Mouse (Mus musculus) CH12.LX (cell line): ENCODE results near the gene Cstl1. TPM values are rescaled to one million over a fixed set of nuclear protein-coding genes. Genes with fewer than 3 reads are reported as not detected.

Experiments used
- DNase-seq: peaks from one replicate; pipeline ENCODE4 v3.0.0-alpha.2; 2013; ENCODE audit errors: extremely low read depth
- H3K27ac ChIP-seq: 2 replicates; pipeline ENCODE4 v1.5.1; 2012; ENCODE audit warnings: low read depth, mild to moderate bottlenecking, control low read depth, moderate library complexity; ENCODE audit not compliant: insufficient read depth
- H3K27me3 ChIP-seq: replicated peaks from 2 replicates; pipeline ENCODE3; 2012; ENCODE audit warnings: inconsistent platforms
- H3K36me3 ChIP-seq, 2 experiments: replicated peaks in 1 of 2; 2 replicates each; pipeline versions ENCODE3 to v1.6.1; 2012; ENCODE audit warnings: inconsistent platforms in 1 of 2, low read length in 1 of 2, mild to moderate bottlenecking in 1 of 2, mixed read lengths in 1 of 2, moderate library complexity in 1 of 2; ENCODE audit not compliant: control insufficient read depth in 1 of 2, insufficient read depth in 1 of 2
- H3K4me1 ChIP-seq, 2 experiments: 2 replicates each; pipeline ENCODE4 v1.6.1; 2012; ENCODE audit warnings: inconsistent platforms in 1 of 2, moderate library complexity in 1 of 2; ENCODE audit not compliant: insufficient read depth in 2 of 2, control insufficient read depth in 1 of 2
- H3K4me2 ChIP-seq: 2 replicates; pipeline ENCODE4 v1.6.1; 2012; ENCODE audit warnings: low read depth, mild to moderate bottlenecking, control low read depth; ENCODE audit not compliant: poor library complexity, insufficient read depth, severe bottlenecking
- H3K4me3 ChIP-seq, 3 experiments: fragments of 150-350 bp in 1 of 3; sonication (generic) in 1 of 3; replicated peaks in 1 of 3; 2 replicates each; pipeline versions ENCODE3 to v1.5.1; 2011 to 2012; ENCODE audit warnings: low read depth in 2 of 3, low read length in 2 of 3, mild to moderate bottlenecking in 2 of 3, moderate library complexity in 2 of 3, control low read depth in 1 of 3, improper control_type of control experiment in 1 of 3, inconsistent platforms in 1 of 3, mixed read lengths in 1 of 3; ENCODE audit not compliant: poor library complexity in 1 of 3
- H3K79me2 ChIP-seq: replicated peaks from 2 replicates; pipeline ENCODE4 v1.6.1; 2012; ENCODE audit warnings: mild to moderate bottlenecking, moderate library complexity; ENCODE audit not compliant: control insufficient read depth, poor library complexity, insufficient read depth, severe bottlenecking; ENCODE audit errors: extremely low read depth
- H3K9ac ChIP-seq: 2 replicates; pipeline ENCODE4 v1.6.1; 2012; ENCODE audit warnings: low read depth, mild to moderate bottlenecking, control low read depth, moderate library complexity; ENCODE audit not compliant: insufficient read depth
- H3K9me3 ChIP-seq: replicated peaks from 2 replicates; pipeline ENCODE3; 2012; ENCODE audit warnings: low read length, inconsistent platforms, mixed read lengths
- BHLHE40 ChIP-seq: IDR thresholded peaks from 2 replicates; pipeline ENCODE4 v1.6.1; 2011; ENCODE audit warnings: mild to moderate bottlenecking, low read depth, low read length, improper control_type of control experiment
- CHD2 ChIP-seq: IDR thresholded peaks from 2 replicates; pipeline ENCODE4 v1.6.1; 2011; ENCODE audit warnings: low read length, improper control_type of control experiment
- ELF1 ChIP-seq: IDR thresholded peaks from 2 replicates; pipeline ENCODE4 v1.6.1; 2014; ENCODE audit warnings: low read depth, mild to moderate bottlenecking, inconsistent platforms, low read length, improper control_type of control experiment
- EP300 ChIP-seq: IDR thresholded peaks from 2 replicates; pipeline ENCODE4 v1.6.1; 2011; ENCODE audit warnings: low read length, improper control_type of control experiment
- GABPA ChIP-seq: IDR thresholded peaks from 2 replicates; pipeline ENCODE4 v1.6.1; 2012; ENCODE audit warnings: low read depth, low read length, improper control_type of control experiment, inconsistent platforms; ENCODE audit not compliant: insufficient replicate concordance
- IRF4 ChIP-seq: IDR thresholded peaks from 2 replicates; pipeline ENCODE4 v1.6.1; 2014; ENCODE audit warnings: low read depth, mild to moderate bottlenecking, inconsistent platforms, low read length, improper control_type of control experiment
- JUND ChIP-seq: conservative IDR thresholded peaks from 2 replicates; pipeline ENCODE4 v1.6.1; 2011; ENCODE audit warnings: low read depth, low read length, improper control_type of control experiment
- MAFK ChIP-seq: IDR thresholded peaks from 2 replicates; pipeline ENCODE4 v1.6.1; 2011; ENCODE audit warnings: low read length, improper control_type of control experiment; ENCODE audit not compliant: insufficient replicate concordance
- MAX ChIP-seq: IDR thresholded peaks from 2 replicates; pipeline ENCODE4 v1.6.1; 2011; ENCODE audit warnings: low read length, improper control_type of control experiment
- MXI1 ChIP-seq: IDR thresholded peaks from 2 replicates; pipeline ENCODE4 v1.6.1; 2011; ENCODE audit warnings: mild to moderate bottlenecking, low read depth, low read length, improper control_type of control experiment
- MYC ChIP-seq: IDR thresholded peaks from 2 replicates; pipeline ENCODE4 v1.6.1; 2011; ENCODE audit warnings: low read depth, mild to moderate bottlenecking, improper control_type of control experiment, low read length
- NELFE ChIP-seq: IDR thresholded peaks from 2 replicates; pipeline ENCODE4 v1.6.1; 2011; ENCODE audit warnings: low read depth, low read length, improper control_type of control experiment
- NRF1 ChIP-seq: IDR thresholded peaks from 2 replicates; pipeline ENCODE4 v1.6.1; 2014; ENCODE audit warnings: low read depth, mild to moderate bottlenecking, inconsistent platforms, low read length, improper control_type of control experiment, moderate library complexity
- POLR2AphosphoS2 ChIP-seq: IDR thresholded peaks from 2 replicates; pipeline ENCODE4 v1.6.1; 2011; ENCODE audit warnings: low read depth, low read length, improper control_type of control experiment
- RCOR1 ChIP-seq: conservative IDR thresholded peaks from 2 replicates; pipeline ENCODE4 v1.6.1; 2012; ENCODE audit warnings: low read depth, mild to moderate bottlenecking, inconsistent platforms, low read length, improper control_type of control experiment
- SMC3 ChIP-seq: IDR thresholded peaks from 2 replicates; pipeline ENCODE4 v1.6.1; 2011; ENCODE audit warnings: low read depth, low read length, improper control_type of control experiment
- USF1 ChIP-seq: IDR thresholded peaks from 2 replicates; pipeline ENCODE4 v1.6.1; 2014; ENCODE audit warnings: low read depth, mild to moderate bottlenecking, inconsistent platforms, low read length, improper control_type of control experiment
- USF2 ChIP-seq: conservative IDR thresholded peaks from 2 replicates; pipeline ENCODE4 v1.6.1; 2011; ENCODE audit warnings: low read depth, low read length, improper control_type of control experiment
- ZKSCAN1 ChIP-seq: IDR thresholded peaks from 2 replicates; pipeline ENCODE4 v1.6.1; 2012; ENCODE audit warnings: low read depth, inconsistent platforms, low read length, improper control_type of control experiment, borderline replicate concordance
- ZNF384 ChIP-seq: IDR thresholded peaks from 2 replicates; pipeline ENCODE4 v1.6.1; 2012; ENCODE audit warnings: low read depth, low read length, improper control_type of control experiment, inconsistent platforms
- dilution Hi-C: fragments of 300-500 bp; cut with MboI; formaldehyde crosslinking; loops from 2 replicates; pipeline ENCODE4 v1.14.3; 2020; ENCODE audit warnings: low sequenced_read_pairs; ENCODE audit not compliant: extremely low pct_unique_long_range_greater_than_20kb, extremely low pct_ligation_motif_present
- in situ Hi-C: fragments of 300-500 bp; cut with MboI; formaldehyde crosslinking; loops from 3 replicates; pipeline ENCODE4 v1.14.3; 2019; ENCODE audit warnings: low sequenced_read_pairs, low pct_ligation_motif_present, low pct_unique_long_range_greater_than_20kb, mixed read lengths
- polyA plus RNA-seq: library from polyadenylated mRNA; unstranded; fragments of >175 nt; gene quantifications from 2 replicates; pipeline ENCODE4 v1.2.1, GENCODE M21; 2012; ENCODE audit warnings: low read depth; ENCODE audit not compliant: insufficient read length
- total RNA-seq, 2 experiments: library from RNA; depleted of rRNA; stranded (reverse); fragments of 300-350 nt in 1 of 2; fragments of >200 nt in 1 of 2; gene quantifications; 2 replicates each; pipeline ENCODE4 v1.2.3; 2012 to 2014

Cstl1 gene
- total and polyA plus RNA-seq, 3 experiments, result not detected

GRCm38 (mm10) chr2:148707202-148707530 lies 43.0 kb upstream of the Cstl1 start:
- Histone ChIP-seq H3K9ac (no peak overlapping the region), H3K4me1 (peaks cover 3% of the 10 kb centered on the region in 2 experiments; a peak in 1 of 4 replicates), H3K9me3 (no peaks in the 10 kb centered on the region), H3K79me2 (no peaks in the 10 kb centered on the region), H3K36me3 (no peaks in the 10 kb centered on the region), H3K4me3 (no peak overlapping the region), H3K27me3 (no peaks in the 10 kb centered on the region), H3K4me2 (no peak overlapping the region), H3K27ac (no peak overlapping the region)
- no peak for DNase-seq
- in situ Hi-C loops (no loop called here), dilution Hi-C loops (no loop called here)
- TF ChIP-seq MAFK (no peak), NRF1 (no peak), BHLHE40 (no peak), EP300 (no peak), NELFE (no peak), JUND (no peak), RCOR1 (no peak), ZNF384 (no peak), ZKSCAN1 (no peak), MAX (no peak), IRF4 (no peak), POLR2AphosphoS2 (no peak)

- Histone ChIP-seq H3K79me2 (no peaks in the 10 kb centered on the region), H3K27me3 (no peaks in the 10 kb centered on the region), H3K4me2 (no peak overlapping the region), H3K9ac (no peak overlapping the region), H3K27ac (no peak overlapping the region), H3K4me3 (no peak overlapping the region), H3K9me3 (no peaks in the 10 kb centered on the region), H3K4me1 (no peaks in the 10 kb centered on the region), H3K36me3 (no peaks in the 10 kb centered on the region)
- DNase-seq, result no peak
- in situ Hi-C loops, result no loop called here
- dilution Hi-C loops, result no loop called here
- TF ChIP-seq USF2, result no peak
- no peak for TF ChIP-seq ZNF384
- TF ChIP-seq CHD2, result no peak
- TF ChIP-seq MYC, result no peak
- TF ChIP-seq USF1, result no peak
- TF ChIP-seq ZKSCAN1, result no peak
- no peak for TF ChIP-seq RCOR1
- TF ChIP-seq MAFK, result no peak
- TF ChIP-seq ELF1, result no peak
- no peak for TF ChIP-seq IRF4
- TF ChIP-seq GABPA, result no peak
- TF ChIP-seq MXI1, result no peak
- no peak for TF ChIP-seq SMC3
Observed at GRCm38 (mm10) chr2:148712326-148712725, 37.8 kb upstream of the Cstl1 start.
